Mouse (Mus musculus) stomach, postnatal 0 days (tissue): ENCODE results near the gene Mgam. TPM values are rescaled to one million over a fixed set of nuclear protein-coding genes. Genes with fewer than 3 reads are reported as not detected.

ENCODE experiments used
- ATAC-seq: fragments of 200-750 bp; cut with Nextera tagmentation; 2 replicates; pipeline ENCODE4 v1.8.0; 2017; ENCODE audit not compliant: low FRiP score, low TSS enrichment
- DNase-seq: peaks from one replicate; pipeline ENCODE4 v3.0.0-alpha.2; 2016; ENCODE audit warnings: low spot score
- H3K27ac ChIP-seq: fragments of 300-500 bp; sonication (generic); replicated peaks from 2 replicates; pipeline ENCODE4 v1.5.1; 2014; ENCODE audit warnings: mild to moderate bottlenecking, control low read depth
- H3K27me3 ChIP-seq: fragments of 300-500 bp; sonication (generic); 2 replicates; pipeline ENCODE4 v1.6.1; 2014; ENCODE audit warnings: low read length; ENCODE audit not compliant: control insufficient read depth, insufficient read depth
- H3K36me3 ChIP-seq: fragments of 300-500 bp; sonication (generic); 2 replicates; pipeline ENCODE4 v1.6.1; 2014; ENCODE audit warnings: low read length, mixed read lengths; ENCODE audit not compliant: control insufficient read depth, insufficient read depth
- H3K4me1 ChIP-seq: fragments of 300-500 bp; sonication (generic); replicated peaks from 2 replicates; pipeline ENCODE4 v1.6.1; 2014; ENCODE audit warnings: antibody characterized with exemption; ENCODE audit not compliant: control insufficient read depth, insufficient read depth
- H3K4me2 ChIP-seq: fragments of 300-500 bp; sonication (generic); replicated peaks from 2 replicates; pipeline ENCODE4 v1.6.1; 2014; ENCODE audit warnings: low read depth, mild to moderate bottlenecking, control low read depth, moderate library complexity
- H3K4me3 ChIP-seq: fragments of 300-500 bp; sonication (generic); 2 replicates; pipeline ENCODE4 v1.5.1; 2014; ENCODE audit warnings: low read depth, low read length, control low read depth
- H3K9ac ChIP-seq: fragments of 300-500 bp; sonication (generic); 2 replicates; pipeline ENCODE4 v1.6.1; 2014; ENCODE audit warnings: mild to moderate bottlenecking, low read length, control low read depth, mixed read lengths
- H3K9me3 ChIP-seq: fragments of 300-500 bp; sonication (generic); 2 replicates; pipeline ENCODE4 v1.6.1; 2016; ENCODE audit warnings: low read length; ENCODE audit not compliant: control insufficient read depth
- CTCF ChIP-seq: IDR thresholded peaks from 2 replicates; pipeline ENCODE4 v1.5.1; 2016; ENCODE audit warnings: antibody characterized with exemption, low read depth, mild to moderate bottlenecking, moderate library complexity
- EP300 ChIP-seq: optimal IDR thresholded peaks from 2 replicates; pipeline ENCODE3; 2016; ENCODE audit warnings: antibody characterized with exemption
- WGBS: fragments of 180-500 bp; shearing (Covaris S2); extraction: QIAGEN DNeasy Blood & Tissue Kit; methylation state at CpG from one replicate; pipeline ENCODE4 v1.1.7; 2014; 5-methylcytosine and 5-hydroxymethylcytosine counted together
- polyA plus RNA-seq: library from polyadenylated mRNA; unstranded; fragments of >200 nt; fragmentation: Nextera tagmentation; extraction: Ambion mirVana; gene quantifications from 2 replicates; pipeline ENCODE4 v1.2.1, GENCODE M21; 2015

Gene Mgam
- polyA plus RNA-seq, 1 experiment from 2014 or later = 0.06 TPM

GRCm38 (mm10) chr6:40607431-40607830, 21.2 kb upstream of the Mgam start:
- Histone ChIP-seq H3K27me3 (no peaks in the 10 kb centered on the region), H3K9ac (no peak overlapping the region), H3K4me2 (no peak overlapping the region), H3K4me3 (no peak overlapping the region), H3K27ac (no peak overlapping the region), H3K9me3 (no peaks in the 10 kb centered on the region), H3K4me1 (no peaks in the 10 kb centered on the region), H3K36me3 (no peaks in the 10 kb centered on the region)
- DNase-seq (no peak), ATAC-seq (no peak)
- TF ChIP-seq EP300 (no peak), CTCF (no peak)

- DNase-seq = no peak
- no peak for TF ChIP-seq EP300
- TF ChIP-seq CTCF = no peak
These were observed 18.4 kb upstream of the Mgam start for GRCm38 (mm10) chr6:40610244-40610643.

GRCm38 (mm10) chr6:40613260-40613852, 15.3 kb upstream of the Mgam start, which contains the start of gene Tas2r138:
Gene Tas2r138 (minus strand): TSS chr6:40613310.
- H3K36me3 ChIP-seq = no peaks in the 10 kb centered on the region
- no peak within 1 kb of the TSS for H3K4me3 ChIP-seq
- TF ChIP-seq CTCF (no peak), EP300 (no peak)
- H3K9me3 ChIP-seq = no peaks in the 10 kb centered on the region
- no peaks in the 10 kb centered on the region for H3K4me1 ChIP-seq
- H3K9ac ChIP-seq = no peak within 1 kb of the TSS
- H3K27me3 ChIP-seq = no peaks in the 10 kb centered on the region
- DNase-seq (no peak), ATAC-seq (no peak)
- no peak within 1 kb of the TSS for H3K4me2 ChIP-seq
- no peak within 1 kb of the TSS for H3K27ac ChIP-seq
- 84% methylated on average over 4 of the region's 4 CpGs for whole genome bisulfite sequencing

More at GRCm38 (mm10) chr6:40610244-40610643, 18.4 kb upstream of the Mgam start:
- Histone ChIP-seq H3K4me2 (no peak overlapping the region), H3K4me3 (no peak overlapping the region), H3K36me3 (no peaks in the 10 kb centered on the region), H3K9ac (no peak overlapping the region), H3K9me3 (no peaks in the 10 kb centered on the region), H3K4me1 (no peaks in the 10 kb centered on the region), H3K27me3 (no peaks in the 10 kb centered on the region), H3K27ac (no peak overlapping the region)
- WGBS = 66% methylated on average over 8 of the region's 8 CpGs
- ATAC-seq = no peak

- no peak for ATAC-seq
These were observed 10.7 kb upstream of the Mgam start for GRCm38 (mm10) chr6:40617965-40618364.

DNA sequence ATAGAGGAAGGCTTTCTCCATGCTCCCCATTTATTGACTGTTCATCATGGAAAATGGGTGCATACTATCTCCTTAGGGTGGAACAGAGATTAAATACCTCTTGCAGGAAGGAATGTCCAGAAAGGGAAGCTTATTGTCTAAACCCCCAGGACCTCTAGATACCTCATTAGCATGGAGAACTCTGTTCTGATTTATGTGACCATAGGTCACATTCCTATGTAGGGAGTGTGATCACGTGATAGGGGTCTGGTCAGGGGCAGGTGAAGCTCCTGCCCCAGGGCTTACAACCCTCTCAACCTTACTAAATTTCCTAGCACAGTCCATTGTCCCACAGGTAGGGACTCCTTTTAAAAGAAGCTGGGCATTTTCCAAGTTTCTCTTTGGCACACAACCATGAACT, 2.5 kb upstream of the Mgam start:
- Histone ChIP-seq H3K9me3 (no peaks in the 10 kb centered on the region), H3K36me3 (no peaks in the 10 kb centered on the region), H3K27me3 (no peaks in the 10 kb centered on the region), H3K4me2 (no peak overlapping the region), H3K9ac (no peak overlapping the region), H3K4me3 (no peak overlapping the region), H3K4me1 (no peaks in the 10 kb centered on the region), H3K27ac (no peak overlapping the region)
- TF ChIP-seq EP300 (no peak), CTCF (no peak)
- ATAC-seq = no peak
- WGBS = 33% methylated on average over 1 of the region's 1 CpGs
- DNase-seq = no peak

More at GRCm38 (mm10) chr6:40617965-40618364, 10.7 kb upstream of the Mgam start:
- WGBS = 10% methylated on average over 2 of the region's 2 CpGs
- TF ChIP-seq EP300 (no peak), CTCF (peak; percentile 84)
- no peak overlapping the region for H3K27ac ChIP-seq
- no peak overlapping the region for H3K4me2 ChIP-seq
- no peaks in the 10 kb centered on the region for H3K27me3 ChIP-seq
- no peaks in the 10 kb centered on the region for H3K9me3 ChIP-seq
- no peaks in the 10 kb centered on the region for H3K4me1 ChIP-seq
- H3K9ac ChIP-seq = no peak overlapping the region
- peak; percentile 71 for DNase-seq
- no peak overlapping the region for H3K4me3 ChIP-seq
- no peaks in the 10 kb centered on the region for H3K36me3 ChIP-seq

GRCm38 (mm10) chr6:40634640-40635071, 6.0 kb downstream of the Mgam start:
- H3K4me2 ChIP-seq = no peak overlapping the region
- no peaks in the 10 kb centered on the region for H3K27me3 ChIP-seq
- H3K9me3 ChIP-seq = no peaks in the 10 kb centered on the region
- H3K27ac ChIP-seq = no peak overlapping the region
- no peaks in the 10 kb centered on the region for H3K36me3 ChIP-seq
- H3K4me1 ChIP-seq = no peaks in the 10 kb centered on the region
- WGBS = 72% methylated on average over 1 of the region's 1 CpGs
- H3K4me3 ChIP-seq = no peak overlapping the region
- no peak overlapping the region for H3K9ac ChIP-seq
- DNase-seq = no peak
- ATAC-seq = no peak
- TF ChIP-seq EP300 = no peak
- no peak for TF ChIP-seq CTCF
